Mouse (Mus musculus) frontal cortex, postnatal 14 days (tissue): Measurements from ENCODE around the gene Ppox.
"Not testable (repeated sequence)": the region's sequence is repeated elsewhere in the genome, so short reads cannot be mapped to it uniquely, and the experiment has no call there.

Experiments used
- DNase-seq, 2 experiments: peaks; one replicate each; pipeline ENCODE4 v3.0.0; 2022; ENCODE audit warnings: low spot score in 2 of 2

Ppox gene

GRCm38 (mm10) chr1:171280916-171281527 is at the start of gene Ppox:
TSS of gene Ppox (minus strand) at chr1:171281186.
- DNase-seq, result peak; percentile 90 to 94

DNA sequence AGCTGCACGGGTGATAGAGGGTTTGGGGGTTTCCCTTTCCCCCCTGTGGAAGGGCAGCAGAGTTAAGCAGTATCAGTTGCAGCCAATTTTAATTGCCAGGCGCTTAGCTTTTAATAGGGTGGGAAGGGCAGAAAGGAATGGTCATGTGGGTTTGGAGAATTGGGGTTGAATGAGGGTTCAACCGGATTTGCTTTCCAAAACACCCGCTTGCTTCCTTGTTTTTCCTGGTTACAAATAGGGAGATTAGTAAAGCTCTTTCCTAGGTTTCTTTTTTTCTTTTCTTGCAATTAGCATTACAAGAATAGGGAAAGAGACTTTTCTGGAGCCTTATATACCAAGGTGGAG is 49.2 kb upstream of the Ppox start:
- no peak for DNase-seq

GRCm38 (mm10) chr1:171329433-171330215 is 48.6 kb upstream of the Ppox start:
- no peak for DNase-seq

GRCm38 (mm10) chr1:171328839-171329432 is 48.0 kb upstream of the Ppox start, which contains the start of gene Dedd:
TSS of gene Dedd (plus strand) at chr1:171329145.
- DNase-seq, result peak; percentile 87 to 93

- DNase-seq, result no peak
Observed at GRCm38 (mm10) chr1:171328244-171328643, 47.3 kb upstream of the Ppox start.

GRCm38 (mm10) chr1:171326588-171326987 is 45.6 kb upstream of the Ppox start:
- not testable (repeated sequence) for DNase-seq

- no peak for DNase-seq
Observed at GRCm38 (mm10) chr1:171325571-171325970, 44.6 kb upstream of the Ppox start.

GRCm38 (mm10) chr1:171322012-171322411 is 41.0 kb upstream of the Ppox start:
- no peak for DNase-seq

GRCm38 (mm10) chr1:171321415-171321814 is 40.4 kb upstream of the Ppox start:
- no peak for DNase-seq

GRCm38 (mm10) chr1:171320151-171320550 is 39.2 kb upstream of the Ppox start:
- no peak for DNase-seq

DNA sequence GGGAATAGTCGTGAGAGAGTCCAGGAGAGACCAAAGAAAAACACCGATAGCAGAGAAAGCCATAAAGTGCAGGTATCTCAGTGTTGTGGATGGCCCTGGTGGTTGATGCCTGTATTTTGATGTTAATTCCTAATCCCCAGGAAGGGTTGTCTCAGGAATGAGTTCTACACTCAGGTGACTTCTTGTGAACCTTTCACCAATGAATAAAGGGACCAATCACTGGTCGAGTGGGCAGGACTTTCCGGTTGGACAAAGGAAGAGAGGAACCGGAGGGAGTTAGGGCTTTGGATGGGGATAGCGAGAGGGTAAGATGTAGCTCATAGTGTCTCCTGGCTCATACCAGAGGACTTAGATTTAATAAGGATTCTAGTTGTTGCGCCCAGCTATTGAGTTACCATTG is 38.8 kb upstream of the Ppox start:
- no peak for DNase-seq

DNA sequence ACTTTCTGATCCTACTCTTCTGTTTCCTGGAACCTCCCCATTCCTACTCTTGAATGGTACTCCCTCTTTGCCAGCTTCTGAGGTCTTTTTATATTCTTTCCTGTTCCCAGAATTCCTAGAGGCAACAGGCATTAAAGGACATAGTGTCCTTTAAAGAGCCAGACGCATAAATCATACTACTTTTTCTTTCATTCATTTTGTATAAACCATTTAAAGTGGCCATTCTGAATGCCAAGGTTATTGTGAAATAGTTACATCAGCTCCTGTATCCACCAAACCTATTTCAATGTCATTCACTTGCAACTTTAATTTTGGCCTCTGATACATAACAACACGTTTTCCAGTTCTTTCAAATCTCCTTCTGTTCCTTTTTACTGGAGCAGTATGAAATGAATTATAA is 28.3 kb upstream of the Ppox start:
- no peak for DNase-seq

- DNase-seq, result not testable (repeated sequence)
Observed at GRCm38 (mm10) chr1:171306157-171306556, 25.2 kb upstream of the Ppox start.

DNA sequence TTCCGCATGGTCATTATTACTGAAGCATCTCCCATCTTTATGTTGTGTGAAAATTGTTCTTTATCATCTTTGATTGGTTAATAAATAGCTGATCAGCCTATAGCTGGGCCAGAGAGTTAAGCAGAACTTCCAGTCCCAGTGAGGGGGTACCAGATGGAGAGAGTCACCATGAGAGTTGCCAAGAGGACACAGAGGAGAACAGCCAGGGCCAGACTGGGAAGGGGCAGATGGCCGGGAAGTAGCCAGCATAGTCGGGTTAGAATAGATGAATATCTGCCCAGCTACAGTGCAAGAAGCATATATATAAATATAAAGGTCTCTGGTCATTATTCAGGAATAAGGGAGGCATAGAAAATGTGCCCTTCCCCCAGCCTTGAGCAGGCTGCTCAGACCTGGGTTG is 17.2 kb upstream of the Ppox start:
- no peak for DNase-seq

DNA sequence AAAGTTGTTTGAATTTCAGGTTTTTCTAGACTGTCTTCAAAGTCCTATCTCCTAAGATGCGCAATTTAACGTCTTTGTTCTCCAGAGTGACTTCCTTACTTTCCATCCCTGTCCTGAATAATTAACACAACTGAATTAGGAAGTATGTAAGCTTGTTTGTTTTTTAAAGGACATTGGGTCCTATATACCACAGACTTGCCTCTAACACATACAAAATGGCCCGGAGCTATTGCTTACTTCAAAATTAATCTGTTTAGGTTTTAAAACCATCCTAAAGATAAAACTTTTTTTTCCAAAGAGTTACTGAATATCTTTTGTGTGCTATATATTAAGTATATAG is 14.0 kb upstream of the Ppox start:
- no peak for DNase-seq

DNA sequence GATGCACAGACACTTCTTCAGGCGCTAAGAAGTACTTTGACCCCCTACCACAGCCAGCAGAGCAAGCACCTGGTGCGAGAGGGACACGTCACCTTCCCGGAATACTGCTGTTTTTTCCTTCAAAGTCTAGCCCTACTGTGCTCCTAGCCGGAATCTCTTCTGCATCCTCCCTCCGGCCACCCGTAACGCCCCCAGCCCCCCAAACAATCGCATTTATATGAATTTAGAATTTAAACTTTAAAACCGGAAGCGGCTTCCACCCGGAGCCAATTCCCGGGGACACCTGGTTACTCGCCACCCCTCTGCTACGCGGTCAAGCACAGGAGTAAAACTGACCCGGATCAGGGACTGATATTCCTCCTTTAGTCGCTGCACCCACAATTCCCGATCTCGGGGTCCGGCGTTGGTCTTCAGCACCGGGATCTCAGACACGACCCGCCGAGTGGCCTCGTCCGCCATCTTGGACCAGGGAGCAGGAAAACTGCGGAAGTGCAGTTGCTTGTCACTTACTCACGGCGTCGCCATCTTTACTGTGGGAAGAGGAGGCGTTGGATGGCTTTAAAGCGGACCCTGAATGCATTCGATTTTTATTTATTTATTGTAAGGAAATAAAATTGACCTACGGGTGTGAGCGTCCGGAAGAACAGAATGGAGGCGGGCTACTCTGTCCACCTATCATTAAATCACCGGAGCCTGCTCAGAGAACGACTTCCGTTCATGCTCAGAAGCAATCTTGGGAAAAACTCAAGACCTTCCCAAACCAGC is 13.5 kb upstream of the Ppox start, which contains the start of gene Ufc1:
Ufc1 (minus strand) TSS at position 727 of the 765 bp plus-strand sequence.
- DNase-seq, result peak; percentile 76 to 77

DNA sequence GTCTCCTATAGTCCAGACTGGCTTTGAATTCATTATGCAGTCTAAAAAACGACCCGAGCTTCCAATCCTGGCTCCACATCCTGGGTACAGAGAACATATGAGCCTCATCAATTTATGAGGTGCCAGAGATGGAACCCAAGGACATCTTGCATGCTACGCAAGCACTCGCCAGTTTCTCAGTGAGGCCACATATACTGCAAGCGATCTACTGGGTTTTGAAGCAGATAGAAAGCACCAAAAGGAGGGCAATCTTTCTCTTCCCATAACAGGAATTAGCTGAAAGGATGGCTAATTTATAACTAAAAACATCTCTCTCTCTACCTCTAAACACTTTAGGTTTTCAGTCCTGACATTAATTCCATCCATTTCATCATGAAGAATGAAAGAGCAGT is 12.9 kb upstream of the Ppox start:
- no peak for DNase-seq

- DNase-seq, result no peak
Observed at GRCm38 (mm10) chr1:171293351-171293750, 12.4 kb upstream of the Ppox start.

GRCm38 (mm10) chr1:171288328-171288727 is 7.3 kb upstream of the Ppox start:
- no peak for DNase-seq

DNA sequence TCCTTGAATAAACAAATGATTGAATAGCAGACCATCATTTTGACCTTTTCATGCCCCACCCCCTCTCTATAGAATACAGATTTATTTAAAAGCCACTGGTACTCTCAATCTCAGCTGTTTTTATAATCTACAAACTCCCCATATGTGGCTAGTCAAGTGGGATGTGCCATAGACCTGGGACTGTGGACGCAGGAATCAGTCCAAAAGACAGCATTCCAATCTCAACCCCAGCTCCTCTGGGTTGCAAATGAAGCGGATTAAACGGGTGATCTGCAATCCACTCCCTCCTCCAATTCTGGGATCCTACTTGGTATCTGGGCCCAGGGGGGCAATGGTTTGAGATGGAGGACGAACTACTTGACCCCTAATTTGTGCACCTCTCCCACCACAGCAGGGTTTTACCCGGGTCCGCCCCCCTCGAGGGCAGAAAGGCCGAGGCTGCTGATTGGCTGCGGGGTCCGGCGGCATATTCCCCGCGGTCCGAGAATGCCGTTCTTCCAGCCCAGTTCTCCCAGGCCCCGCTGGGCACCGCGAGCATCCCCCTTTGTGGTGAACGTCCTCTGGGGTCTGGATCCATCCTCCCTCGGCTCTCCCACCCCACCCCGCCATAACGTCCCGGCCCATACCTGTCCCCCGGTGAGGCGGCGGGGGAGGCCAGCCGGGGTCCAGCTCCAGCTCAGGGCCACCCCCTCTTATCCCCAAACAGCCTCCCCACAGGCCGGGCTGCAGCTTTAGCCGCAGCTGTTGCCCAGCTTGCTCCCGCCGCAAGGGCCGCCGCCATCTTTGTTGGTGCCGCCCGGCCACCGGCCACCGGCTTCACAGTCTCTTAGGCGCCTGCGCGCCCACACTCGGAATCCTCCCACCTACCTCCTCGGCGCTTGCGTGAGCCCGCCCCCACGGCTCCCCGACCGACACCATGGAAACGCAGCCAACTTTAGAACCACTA is 6.4 kb upstream of the Ppox start, which contains the start of gene Usp21:
Usp21 (minus strand) TSS at position 856 of the 946 bp plus-strand sequence.
- peak; percentile 91 to 93 for DNase-seq

- no peak for DNase-seq
Observed at GRCm38 (mm10) chr1:171286517-171286916, 5.5 kb upstream of the Ppox start.
